Mouse (Mus musculus): Measurements from ENCODE around the gene Nol9.
A peak's percentile ranks its signal among the peaks of the same experiment; 100 is the strongest.
"Not testable (repeated sequence)": the region's sequence is repeated elsewhere in the genome, so short reads cannot be mapped to it uniquely, and the experiment has no call there.

Nol9 gene

GRCm38 (mm10) chr4:152010091-152010706 lies 28.9 kb upstream of the Nol9 start:
- DNase-seq (ENCODE audit: extremely low read depth, low read depth), result peak; percentile 64

GRCm38 (mm10) chr4:152010707-152011134 lies 28.4 kb upstream of the Nol9 start:
- no peak for DNase-seq (ENCODE audit: extremely low read depth, low read depth)

GRCm38 (mm10) chr4:152011171-152011760 lies 27.9 kb upstream of the Nol9 start:
- DNase-seq (ENCODE audit: extremely low read depth, low read depth), result no peak

- no peak for DNase-seq (ENCODE audit: extremely low read depth, low read depth)
Measured at GRCm38 (mm10) chr4:152012109-152012508, 27.0 kb upstream of the Nol9 start.

GRCm38 (mm10) chr4:152013036-152013813 lies 25.9 kb upstream of the Nol9 start:
- DNase-seq (ENCODE audit: extremely low read depth, low read depth), result no peak

GRCm38 (mm10) chr4:152019073-152019472 lies 20.0 kb upstream of the Nol9 start:
- no peak for DNase-seq (ENCODE audit: extremely low read depth, low read depth)

- DNase-seq (ENCODE audit: extremely low read depth, low read depth), result no peak
Measured at GRCm38 (mm10) chr4:152020024-152020423, 19.1 kb upstream of the Nol9 start.

- DNase-seq (ENCODE audit: extremely low read depth, low read depth), result no peak
Measured at GRCm38 (mm10) chr4:152021568-152022097, 17.5 kb upstream of the Nol9 start.

- no peak for DNase-seq (ENCODE audit: extremely low read depth, low read depth)
Measured at GRCm38 (mm10) chr4:152022506-152022905, 16.6 kb upstream of the Nol9 start.

- DNase-seq (ENCODE audit: extremely low read depth, low read depth), result no peak
Measured at GRCm38 (mm10) chr4:152024525-152024924, 14.6 kb upstream of the Nol9 start.

- no peak for DNase-seq (ENCODE audit: extremely low read depth, low read depth)
Measured at GRCm38 (mm10) chr4:152026751-152027508, 12.2 kb upstream of the Nol9 start.

- DNase-seq (ENCODE audit: extremely low read depth, low read depth), result peak; percentile 88
Measured at GRCm38 (mm10) chr4:152027524-152027923, 11.6 kb upstream of the Nol9 start, which contains the start of gene Zbtb48. Gene Zbtb48 (minus strand): TSS chr4:152027671.

- no peak for DNase-seq (ENCODE audit: extremely low read depth, low read depth)
Measured at GRCm38 (mm10) chr4:152028456-152028855, 10.7 kb upstream of the Nol9 start.

- DNase-seq (ENCODE audit: extremely low read depth, low read depth), result no peak
Measured at GRCm38 (mm10) chr4:152029087-152029486, 10.0 kb upstream of the Nol9 start.

- no peak for DNase-seq (ENCODE audit: extremely low read depth, low read depth)
Measured at GRCm38 (mm10) chr4:152029997-152030396, 9.1 kb upstream of the Nol9 start.

GRCm38 (mm10) chr4:152032922-152033321 lies 6.2 kb upstream of the Nol9 start:
- DNase-seq (ENCODE audit: extremely low read depth, low read depth), result no peak

- not testable (repeated sequence) for DNase-seq (ENCODE audit: extremely low read depth, low read depth)
Measured at GRCm38 (mm10) chr4:152036464-152036863, 2.7 kb upstream of the Nol9 start.

- no peak for DNase-seq (ENCODE audit: extremely low read depth, low read depth)
Measured at GRCm38 (mm10) chr4:152038225-152038984, 716 bp upstream of the Nol9 start, which contains the start of gene Tas1r1. Gene Tas1r1 (minus strand): TSS chr4:152038568.

GRCm38 (mm10) chr4:152039831-152040310 lies 750 bp downstream of the Nol9 start:
- DNase-seq (ENCODE audit: extremely low read depth, low read depth), result no peak

- DNase-seq (ENCODE audit: extremely low read depth, low read depth), result no peak
Measured at GRCm38 (mm10) chr4:152041924-152042641, 3.0 kb downstream of the Nol9 start.
